Mouse (Mus musculus): ENCODE results near the gene Eef1a2.
A peak's percentile ranks its signal among the peaks of the same experiment; 100 is the strongest.

Eef1a2 gene

GRCm38 (mm10) chr2:181158471-181158870 is 1.7 kb upstream of the Eef1a2 start:
- no peak for DNase-seq (ENCODE audit: low spot score)

- no peak for DNase-seq (ENCODE audit: low spot score)
Measured at GRCm38 (mm10) chr2:181157716-181158302, 995 bp upstream of the Eef1a2 start.

GRCm38 (mm10) chr2:181157180-181157579 is 366 bp upstream of the Eef1a2 start:
- DNase-seq (ENCODE audit: low spot score) = no peak

- DNase-seq (ENCODE audit: low spot score) = no peak
Measured at GRCm38 (mm10) chr2:181155801-181156200, 1.0 kb downstream of the Eef1a2 start.

GRCm38 (mm10) chr2:181154831-181155415 is 1.9 kb downstream of the Eef1a2 start:
- DNase-seq (ENCODE audit: low spot score) = no peak

- no peak for DNase-seq (ENCODE audit: low spot score)
Measured at GRCm38 (mm10) chr2:181154361-181154760, 2.5 kb downstream of the Eef1a2 start.

GRCm38 (mm10) chr2:181153837-181154236 is 3.0 kb downstream of the Eef1a2 start:
- DNase-seq (ENCODE audit: low spot score) = peak; percentile 45

- DNase-seq (ENCODE audit: low spot score) = no peak
Measured at GRCm38 (mm10) chr2:181153131-181153530, 3.7 kb downstream of the Eef1a2 start.

GRCm38 (mm10) chr2:181152701-181153100 is 4.1 kb downstream of the Eef1a2 start:
- no peak for DNase-seq (ENCODE audit: low spot score)

- DNase-seq (ENCODE audit: low spot score) = no peak
Measured at GRCm38 (mm10) chr2:181150281-181150680, 6.5 kb downstream of the Eef1a2 start.

GRCm38 (mm10) chr2:181148318-181148955 is 8.4 kb downstream of the Eef1a2 start:
- no peak for DNase-seq (ENCODE audit: low spot score)

GRCm38 (mm10) chr2:181147546-181148317 is 9.1 kb downstream of the Eef1a2 start:
- peak; percentile 55 for DNase-seq (ENCODE audit: low spot score)

GRCm38 (mm10) chr2:181146976-181147545 is 9.8 kb downstream of the Eef1a2 start:
- no peak for DNase-seq (ENCODE audit: low spot score)

- no peak for DNase-seq (ENCODE audit: low spot score)
Measured at GRCm38 (mm10) chr2:181144675-181145074, 12.1 kb downstream of the Eef1a2 start.

- DNase-seq (ENCODE audit: low spot score) = no peak
Measured at GRCm38 (mm10) chr2:181143509-181144276, 13.1 kb downstream of the Eef1a2 start.

GRCm38 (mm10) chr2:181142703-181143135 is 14.1 kb downstream of the Eef1a2 start:
- DNase-seq (ENCODE audit: low spot score) = no peak

- no peak for DNase-seq (ENCODE audit: low spot score)
Measured at GRCm38 (mm10) chr2:181139641-181140193, 17.1 kb downstream of the Eef1a2 start.

- DNase-seq (ENCODE audit: low spot score) = peak; percentile 80
Measured at GRCm38 (mm10) chr2:181136934-181137333, 19.9 kb downstream of the Eef1a2 start.

- DNase-seq (ENCODE audit: low spot score) = no peak
Measured at GRCm38 (mm10) chr2:181135446-181135818, 21.4 kb downstream of the Eef1a2 start.

- DNase-seq (ENCODE audit: low spot score) = peak; percentile 45
Measured at GRCm38 (mm10) chr2:181134591-181135445, 22.0 kb downstream of the Eef1a2 start, which contains the start of gene Kcnq2. Gene Kcnq2 (minus strand): TSS chr2:181135300.

All from embryo, embryonic 10.5 days (tissue).